Mouse (Mus musculus): ENCODE data around the gene Irf2. TPM values are rescaled to one million over a fixed set of nuclear protein-coding genes. Genes with fewer than 3 reads are reported as not detected.
"Not testable (repeated sequence)": the region's sequence is repeated elsewhere in the genome, so short reads cannot be mapped to it uniquely, and the experiment has no call there.

Gene Irf2
- total RNA-seq, 2 experiments from 2014 or later: 54.9 to 72.7 TPM

DNA sequence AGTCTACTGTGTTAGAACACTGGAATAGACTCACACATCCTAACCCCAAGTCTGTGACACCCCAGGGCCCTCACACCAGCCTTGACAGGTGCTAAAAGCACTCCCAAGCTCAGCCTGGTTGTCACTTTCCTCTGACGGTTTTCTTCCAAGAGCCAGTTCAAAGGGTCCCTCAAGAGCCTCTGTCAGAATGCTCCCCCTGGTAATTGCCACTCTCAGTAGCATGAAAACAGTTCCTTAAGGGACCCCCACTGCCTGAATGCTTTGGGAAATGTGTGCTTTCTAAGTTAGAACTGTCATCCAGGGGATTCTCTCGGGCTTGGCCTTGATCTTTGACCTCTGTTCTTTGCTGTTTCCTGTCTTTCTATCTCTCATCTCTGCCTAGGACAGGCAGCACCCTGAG, 17.0 kb upstream of the Irf2 start:
- DNase-seq (ENCODE audit: low spot score in 2 of 2): no peak

DNA sequence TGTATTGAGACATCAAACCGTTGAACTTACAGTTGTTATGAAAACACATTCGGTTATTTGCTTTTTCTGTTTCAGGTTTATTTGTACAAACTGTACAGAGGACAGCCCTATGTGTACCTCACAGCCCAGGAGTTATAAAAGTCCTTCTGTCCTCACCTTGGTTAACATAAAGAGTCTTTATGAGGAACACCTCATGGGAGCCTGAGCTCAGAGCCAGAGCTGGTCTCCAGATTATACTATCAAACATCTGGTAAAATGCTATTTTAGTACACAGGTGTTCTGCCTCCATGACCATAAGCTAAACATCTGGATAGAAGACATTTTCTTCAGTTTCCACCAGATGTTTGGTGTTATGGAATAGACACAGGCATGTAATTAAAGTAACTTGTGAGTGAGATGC, 13.1 kb upstream of the Irf2 start:
- no peak for DNase-seq (ENCODE audit: low spot score in 2 of 2)

DNA sequence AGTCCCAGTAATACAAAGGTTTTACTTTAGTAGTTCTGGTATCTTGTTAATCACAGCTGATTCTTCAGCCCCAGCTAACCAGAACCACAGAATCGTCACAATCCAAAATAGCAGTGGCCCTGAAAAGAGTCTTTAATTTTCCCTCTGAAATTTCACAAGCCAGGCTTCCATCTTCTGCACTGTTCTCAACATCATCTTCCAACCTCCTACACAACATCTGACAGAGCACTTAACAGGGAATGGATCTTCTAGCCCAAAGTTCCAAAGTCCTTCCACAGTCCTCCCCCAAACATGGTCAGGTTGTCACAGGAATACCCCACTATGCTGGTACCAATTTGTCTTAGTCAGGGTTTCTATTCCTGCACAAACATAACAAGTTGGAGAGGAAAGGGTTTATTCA, 9.9 kb upstream of the Irf2 start:
- not testable (repeated sequence) for DNase-seq (ENCODE audit: low spot score in 2 of 2)

DNA sequence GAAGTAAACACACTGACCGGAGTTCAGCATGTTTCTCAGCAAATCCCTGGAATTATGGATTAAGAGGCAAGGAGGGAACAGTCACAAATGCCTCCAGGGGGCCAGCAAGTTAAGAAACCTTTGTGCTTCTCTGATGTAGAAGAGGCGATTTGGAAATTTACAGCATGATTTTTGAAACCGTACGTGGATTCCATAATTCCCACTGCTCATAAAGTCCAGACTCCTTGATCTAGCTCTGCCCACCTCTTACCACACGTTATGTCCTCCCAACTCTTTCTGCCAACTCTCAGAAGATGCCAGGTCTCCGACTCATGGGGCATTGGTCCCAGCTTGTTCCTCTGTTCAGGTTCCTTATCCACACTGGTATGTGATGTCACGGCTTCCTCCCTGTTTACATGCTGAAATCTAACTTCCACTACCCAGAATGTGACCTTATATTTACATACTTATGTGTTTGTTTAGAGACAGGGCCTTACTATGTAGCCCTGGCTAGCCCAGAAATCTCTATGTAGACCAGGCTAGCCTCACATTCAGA, 7.1 kb upstream of the Irf2 start:
- no peak for DNase-seq (ENCODE audit: low spot score in 2 of 2)

DNA sequence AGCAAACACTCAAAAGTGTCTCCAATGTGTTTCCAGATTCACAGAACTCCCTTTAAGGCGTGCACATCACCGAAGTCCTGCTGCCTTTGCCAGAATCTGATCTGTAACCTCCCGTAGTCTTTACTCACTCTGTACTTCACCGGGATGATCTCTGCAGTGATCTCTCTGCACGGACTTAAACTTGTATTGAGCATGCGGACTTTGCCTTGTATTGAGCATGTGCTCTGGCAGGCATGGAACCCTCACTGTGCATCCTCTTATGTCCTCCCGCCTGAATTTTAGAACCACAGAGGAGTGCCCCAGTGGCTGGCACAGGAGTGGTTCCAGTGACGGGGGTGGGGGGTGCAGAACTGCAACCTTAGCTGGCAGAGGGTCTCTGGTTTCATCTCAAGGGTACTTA, 5.9 kb upstream of the Irf2 start:
- no peak for DNase-seq (ENCODE audit: low spot score in 2 of 2)

DNA sequence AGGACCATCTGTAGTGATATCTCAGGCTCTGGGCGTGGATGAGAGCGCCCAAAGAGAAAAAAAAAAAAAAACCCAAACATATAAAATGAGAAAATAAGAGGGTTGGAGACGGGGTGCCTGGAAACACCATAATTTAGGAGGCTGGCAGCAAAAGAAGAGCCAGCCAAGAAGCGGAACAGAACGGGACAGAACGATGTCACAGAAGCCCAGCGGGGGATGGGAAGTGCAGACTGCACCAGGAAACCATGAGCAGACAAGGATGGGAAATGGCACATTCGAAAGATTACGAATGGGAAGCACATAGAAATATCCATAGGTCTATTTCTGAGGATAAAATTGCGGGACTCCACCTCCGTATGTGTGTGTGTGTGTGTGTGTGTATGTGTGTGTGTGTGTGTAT, 4.0 kb upstream of the Irf2 start:
- peak in 1 of 2 experiments; percentile 58 for DNase-seq (ENCODE audit: low spot score in 2 of 2)

DNA sequence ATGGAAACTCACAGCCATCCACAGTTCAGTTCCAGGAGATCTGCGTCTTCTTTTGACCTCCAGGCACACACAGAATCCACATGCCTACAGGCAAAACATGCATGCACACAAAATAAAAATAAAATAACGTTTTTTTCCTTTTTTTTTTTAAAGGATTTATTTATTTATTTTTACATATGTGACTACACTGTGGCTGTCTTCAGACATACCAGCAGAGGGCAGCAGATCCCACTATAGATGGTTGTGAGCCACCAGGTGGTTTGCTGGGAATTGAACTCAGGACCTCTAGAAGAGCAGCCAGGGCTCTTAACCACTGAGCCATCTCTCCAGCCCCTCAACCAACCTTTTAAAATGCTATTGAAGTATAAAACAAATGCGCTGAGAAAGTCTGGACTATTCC, 3.3 kb upstream of the Irf2 start:
- DNase-seq (ENCODE audit: low spot score in 2 of 2): no peak

DNA sequence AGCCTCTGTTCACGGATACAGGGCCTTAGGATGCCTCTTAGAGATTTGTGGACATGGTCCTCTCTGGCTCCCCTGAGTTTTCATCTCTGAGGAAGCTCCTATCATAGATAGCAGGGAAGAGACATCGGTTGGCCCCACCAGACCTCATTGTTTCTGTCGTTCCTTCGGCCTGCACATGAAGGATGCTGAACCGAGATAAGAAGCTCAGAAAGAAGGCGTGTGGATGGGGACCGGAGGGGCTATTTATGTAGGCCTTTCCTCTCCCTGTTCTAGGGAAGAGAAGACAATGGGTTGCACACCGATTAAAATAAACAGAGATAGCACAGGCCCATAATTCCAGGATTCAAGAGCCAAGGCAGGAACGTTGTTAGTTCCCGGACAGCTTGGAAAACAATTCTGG, 2.1 kb upstream of the Irf2 start:
- DNase-seq (ENCODE audit: low spot score in 2 of 2): no peak

DNA sequence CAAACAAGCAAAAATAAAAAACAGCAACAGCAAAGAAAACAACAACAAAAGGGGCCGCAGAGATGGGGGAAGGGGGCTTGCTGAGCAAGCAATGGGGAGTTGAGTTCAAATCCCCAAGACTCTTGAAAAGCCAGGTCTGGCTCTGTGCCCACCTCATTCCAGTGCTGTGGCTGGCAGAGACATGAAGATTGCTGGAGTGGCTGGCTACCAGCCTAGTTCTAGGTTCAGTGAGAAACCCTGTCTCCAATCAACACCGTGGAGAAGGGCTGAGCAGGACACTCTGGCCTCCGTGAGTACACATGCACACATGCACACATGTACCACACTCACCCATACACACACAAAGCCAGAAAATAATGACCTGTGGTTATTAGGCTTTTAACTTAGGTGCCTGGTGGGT, 1.6 kb upstream of the Irf2 start:
- DNase-seq (ENCODE audit: low spot score in 2 of 2): no peak

DNA sequence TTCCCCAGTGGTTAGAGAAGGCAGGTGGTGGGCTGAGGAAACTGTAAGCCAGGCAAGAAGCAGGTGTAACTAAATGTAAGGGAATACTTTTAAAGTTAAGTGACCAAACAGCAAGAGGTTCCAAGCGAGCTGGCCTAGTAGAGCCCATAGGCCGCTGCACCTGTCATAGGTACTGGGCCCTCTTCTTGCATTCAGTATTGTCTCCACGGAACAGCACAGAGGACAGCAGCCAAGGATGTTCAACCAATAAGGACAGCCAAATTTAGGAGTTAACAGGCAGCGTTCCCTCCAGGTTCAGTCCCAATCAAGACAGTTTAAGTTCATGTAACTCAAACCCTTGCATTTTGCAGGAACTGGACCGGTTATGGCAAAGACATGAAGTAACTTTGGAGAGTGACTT, 931 bp upstream of the Irf2 start:
- no peak for DNase-seq (ENCODE audit: low spot score in 2 of 2)

DNA sequence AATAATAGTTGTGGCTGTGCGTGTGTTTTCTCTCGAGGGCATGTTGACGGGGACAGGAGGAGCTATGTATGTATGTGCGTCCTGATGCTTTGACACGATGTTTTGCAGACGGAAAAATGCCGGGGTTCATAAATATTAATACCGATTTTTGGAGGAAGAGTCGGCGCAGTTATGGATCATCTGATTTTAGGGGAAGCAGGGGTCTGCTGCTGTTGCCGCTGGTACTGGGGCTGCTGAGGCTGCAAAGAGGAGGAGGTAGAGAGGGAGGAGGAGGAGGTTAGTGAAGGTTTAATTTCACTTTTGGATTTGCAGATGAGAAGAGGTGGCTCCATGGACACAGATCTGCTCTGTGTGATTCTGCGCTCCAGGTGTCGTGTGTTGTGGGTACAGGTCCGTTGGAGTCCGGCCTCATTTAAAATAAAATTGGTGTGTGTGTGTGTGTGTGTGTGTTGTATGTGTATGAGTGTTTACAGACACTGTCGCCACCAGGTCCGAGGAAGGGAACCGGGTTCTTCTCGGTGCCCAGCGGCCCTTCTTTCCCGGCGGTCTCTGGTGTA, 502 bp downstream of the Irf2 start:
- peak; percentile 22 to 54 for DNase-seq (ENCODE audit: low spot score in 2 of 2)

DNA sequence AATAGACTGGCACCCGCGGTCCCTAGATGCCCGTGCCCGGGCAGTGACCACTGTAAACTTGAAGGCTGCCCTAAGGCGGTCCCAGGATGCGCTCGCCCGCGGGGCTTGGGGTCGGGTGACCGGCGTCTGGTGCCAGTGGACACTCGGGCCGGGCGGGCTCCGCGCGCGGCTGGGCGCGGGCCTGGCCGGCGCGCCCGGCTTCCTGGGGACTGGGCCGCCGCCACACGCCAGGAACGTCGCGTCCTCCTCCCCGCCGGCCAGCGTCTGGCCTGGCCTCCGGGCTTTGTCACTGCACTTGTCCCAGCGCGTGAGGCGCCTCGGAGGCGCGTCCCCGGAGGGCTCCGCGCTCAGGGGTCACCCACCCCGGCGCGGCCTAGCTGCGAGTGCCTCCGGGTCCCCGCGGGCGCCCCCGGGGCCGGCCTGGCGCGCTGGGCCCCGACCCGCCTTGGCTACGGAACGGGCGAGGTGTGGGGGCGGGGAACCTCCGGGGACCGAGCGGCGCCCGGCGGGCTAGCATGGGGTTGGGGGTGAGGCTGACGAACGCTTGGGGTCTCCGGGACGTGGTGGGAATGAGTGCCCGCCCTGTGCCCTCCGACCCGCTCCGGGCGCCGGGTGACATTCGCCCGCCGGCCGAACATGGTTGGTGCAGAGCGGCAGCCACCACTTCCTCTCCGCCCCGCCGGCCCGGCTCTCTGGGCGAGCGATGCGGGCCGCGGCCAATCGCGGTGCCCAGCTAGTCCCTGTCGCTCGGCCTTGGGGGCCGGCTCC, 1.2 kb downstream of the Irf2 start:
- peak; percentile 47 to 61 for DNase-seq (ENCODE audit: low spot score in 2 of 2)

DNA sequence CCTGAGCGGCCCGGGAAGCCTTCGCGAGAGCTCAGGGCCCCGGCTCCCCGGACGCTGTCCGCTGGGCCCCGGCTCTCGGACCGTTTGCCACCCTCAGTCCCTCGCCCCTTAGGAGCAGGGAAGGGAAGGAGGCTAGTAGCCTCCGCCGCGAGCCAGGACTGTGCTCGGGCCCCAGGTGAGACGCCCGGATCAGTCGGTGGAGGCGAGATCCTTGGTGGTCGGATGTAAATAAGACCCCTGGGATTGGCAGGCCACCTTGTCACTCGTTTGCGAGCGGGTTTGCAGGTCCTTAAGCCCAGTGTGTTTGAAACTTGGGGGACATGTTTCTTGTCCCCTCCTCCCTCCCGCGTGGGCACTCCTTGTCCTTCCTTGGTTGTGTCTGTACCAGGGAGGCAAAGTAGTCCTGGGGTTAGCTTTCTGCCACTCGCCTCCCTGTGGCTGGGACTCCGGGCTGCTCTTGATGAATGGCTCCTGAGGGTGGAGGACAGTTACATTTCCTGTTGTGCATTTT, 1.8 kb downstream of the Irf2 start:
- DNase-seq (ENCODE audit: low spot score in 2 of 2): peak in 1 of 2 experiments; percentile 54

DNA sequence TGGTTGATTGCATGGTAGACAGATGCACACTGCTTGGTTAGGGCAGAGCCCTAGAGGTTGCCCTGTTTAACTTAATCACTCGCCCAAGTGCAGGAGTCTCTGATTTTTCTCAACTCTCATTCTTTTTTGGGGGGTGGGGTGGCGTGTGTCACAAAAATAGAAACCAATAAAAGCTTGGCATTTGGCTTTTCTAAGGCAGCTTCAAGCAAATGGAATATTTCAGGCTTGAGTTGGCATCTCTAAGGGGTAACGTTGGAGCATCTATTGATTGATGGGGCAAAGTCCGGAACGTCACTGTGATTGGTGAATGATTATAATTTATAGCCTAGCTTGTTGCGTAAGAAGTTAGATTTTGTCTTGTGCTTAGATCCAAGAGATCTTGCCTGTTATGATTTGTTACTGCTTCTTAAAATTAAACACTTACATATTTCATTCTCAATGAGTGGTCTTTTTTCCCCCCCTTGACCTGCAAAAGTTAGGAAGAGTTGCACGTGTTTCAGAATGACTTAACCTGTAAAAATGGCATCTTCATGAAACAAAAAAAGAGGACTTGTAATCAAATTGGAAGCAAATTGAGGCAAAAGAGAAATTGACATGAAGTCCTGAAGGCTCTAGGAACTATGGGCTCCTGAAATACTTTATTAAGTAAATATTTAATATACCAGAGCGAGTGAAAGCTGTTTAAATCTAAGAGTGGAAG, 2.6 kb downstream of the Irf2 start:
- no peak for DNase-seq (ENCODE audit: low spot score in 2 of 2)

DNA sequence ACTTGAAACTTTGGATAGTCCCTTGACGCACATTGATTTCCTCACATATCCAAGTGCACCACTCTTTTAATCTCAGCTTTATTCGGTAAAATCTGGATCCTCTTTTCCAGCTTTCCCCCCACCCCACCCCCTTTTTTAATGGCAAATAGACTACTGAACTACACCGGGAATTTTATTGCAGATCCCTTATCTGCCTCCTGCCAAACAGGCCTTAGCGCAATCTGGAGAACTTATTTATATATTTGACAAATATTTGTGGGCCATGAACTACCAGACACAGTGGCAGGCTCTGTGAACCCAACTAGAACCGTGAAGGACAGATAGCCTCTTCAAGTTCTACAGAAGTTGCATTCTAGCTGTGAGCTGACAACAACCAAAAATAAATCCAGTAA, 3.2 kb downstream of the Irf2 start:
- no peak for DNase-seq (ENCODE audit: low spot score in 2 of 2)

DNA sequence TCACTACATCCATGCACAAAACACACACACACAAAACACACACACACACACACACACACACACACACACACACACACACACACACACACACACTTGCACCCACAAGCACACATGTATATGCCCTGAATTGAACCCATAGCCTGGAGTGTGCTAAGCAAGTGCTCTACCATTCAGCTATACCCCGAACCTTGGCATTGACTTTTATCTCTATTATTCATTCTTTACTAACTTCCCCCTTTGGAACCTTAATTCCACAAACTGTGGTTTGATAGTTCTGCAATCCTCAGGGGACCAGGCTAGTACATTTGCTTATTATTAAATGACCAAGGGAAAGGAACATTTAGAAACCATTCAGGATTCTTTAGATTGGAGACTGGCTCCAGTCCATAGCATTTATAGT, 5.9 kb downstream of the Irf2 start:
- no peak for DNase-seq (ENCODE audit: low spot score in 2 of 2)

DNA sequence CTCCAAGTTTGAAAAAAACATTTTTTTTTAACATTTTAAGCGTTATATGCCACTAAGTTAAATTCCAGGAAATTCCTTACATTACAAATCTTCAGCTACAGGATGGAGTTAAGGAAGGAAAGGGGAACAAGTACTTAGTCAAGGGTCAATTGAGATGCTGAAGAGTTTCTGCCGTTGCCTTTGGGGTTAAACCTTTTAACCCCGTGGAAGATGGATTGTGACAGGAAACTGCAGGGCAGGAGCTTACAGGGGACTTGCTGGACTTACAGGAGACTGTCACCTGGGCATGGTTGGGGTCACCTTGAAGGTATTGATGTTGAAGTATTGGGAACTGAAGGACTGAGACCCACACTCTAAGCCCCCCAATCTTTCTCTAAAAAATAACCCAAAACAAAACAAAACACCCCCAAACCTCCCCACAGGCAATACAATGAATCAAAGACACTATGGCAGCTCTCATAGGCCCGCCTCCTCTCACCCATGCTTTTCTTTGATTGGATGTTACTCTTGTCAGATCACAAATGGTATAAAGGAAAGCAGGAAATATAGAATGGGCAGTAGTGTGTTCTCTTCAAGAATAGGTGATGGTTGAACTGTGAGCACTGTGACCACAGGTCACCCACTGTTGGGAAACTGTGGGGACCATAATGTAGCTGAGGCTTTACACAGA, 7.9 kb downstream of the Irf2 start:
- no peak for DNase-seq (ENCODE audit: low spot score in 2 of 2)

DNA sequence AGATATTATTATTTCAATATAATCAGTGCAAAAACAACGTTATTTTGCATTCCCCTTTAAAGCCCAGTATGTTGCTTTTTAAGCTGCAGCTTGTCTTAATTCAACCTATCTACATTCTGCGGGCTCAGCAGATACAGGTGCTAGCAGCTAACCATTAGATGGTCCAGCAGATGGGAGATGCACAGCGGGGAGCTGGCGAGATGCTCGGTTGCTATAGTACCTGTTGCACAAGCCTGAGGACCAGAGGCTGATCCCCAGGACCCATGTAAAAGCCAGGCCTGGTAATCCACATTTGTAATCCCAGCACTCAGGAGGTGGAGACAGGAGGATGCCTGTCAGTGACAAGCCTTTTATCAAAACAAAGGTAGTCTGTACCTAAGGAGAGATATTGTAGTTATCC, 10.5 kb downstream of the Irf2 start:
- DNase-seq (ENCODE audit: low spot score in 2 of 2): no peak

DNA sequence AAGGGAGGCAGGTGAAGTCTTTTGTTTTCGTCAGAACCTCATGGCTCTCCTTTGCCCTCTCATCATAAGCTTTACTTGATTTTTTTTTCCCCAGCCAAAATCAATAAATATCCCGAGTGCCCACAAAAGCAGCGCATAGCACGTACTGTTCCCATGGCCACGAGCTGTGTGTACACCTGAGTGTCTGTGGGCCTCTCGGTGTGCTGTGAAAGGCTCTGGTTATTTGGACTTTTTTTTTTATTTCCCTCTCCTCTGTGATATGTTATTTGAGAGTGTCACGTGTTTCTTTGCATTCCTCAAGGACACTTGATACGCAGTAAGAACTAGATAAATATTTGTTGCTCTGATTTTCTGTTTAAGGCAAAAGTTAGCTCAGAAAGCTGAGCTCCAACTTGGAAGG, 11.0 kb downstream of the Irf2 start:
- no peak for DNase-seq (ENCODE audit: low spot score in 2 of 2)

DNA sequence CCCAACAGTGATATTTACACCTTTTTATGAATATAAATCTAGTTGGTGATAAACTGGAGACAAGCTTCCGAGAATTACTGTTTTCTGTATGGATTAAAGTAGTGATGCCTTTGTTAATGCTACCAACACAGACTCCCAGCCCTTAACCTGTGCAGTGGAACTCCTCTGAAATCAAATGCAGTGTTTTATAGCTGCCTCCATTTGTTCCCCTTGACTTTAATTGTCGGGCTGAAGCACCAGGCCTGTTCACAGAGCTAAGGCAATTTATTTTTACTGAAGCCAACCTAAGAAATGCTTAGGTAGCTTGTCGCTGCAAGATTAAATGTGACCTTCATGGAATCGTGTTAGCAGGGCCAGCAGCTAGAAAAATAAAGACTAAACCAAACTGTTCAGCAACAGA, 11.6 kb downstream of the Irf2 start:
- DNase-seq (ENCODE audit: low spot score in 2 of 2): no peak

DNA sequence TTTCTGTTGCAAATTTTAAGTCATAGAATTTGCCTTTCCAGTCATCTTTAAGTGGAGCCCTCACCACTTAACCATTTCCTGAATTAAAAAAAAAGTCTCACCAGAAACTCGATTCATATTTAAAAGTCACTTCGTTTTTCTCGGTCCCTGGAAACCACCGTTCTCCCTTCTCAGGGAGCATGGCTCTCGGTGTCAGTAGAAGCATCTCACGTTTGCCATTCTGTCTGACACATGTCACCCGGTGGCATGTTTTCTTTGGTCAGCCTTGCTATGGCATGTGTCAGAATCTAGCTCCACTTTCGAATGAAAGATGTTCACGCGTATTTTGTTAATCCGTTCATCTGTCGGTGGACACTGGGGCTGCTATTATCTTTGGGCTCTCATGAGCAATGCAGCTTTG, 13.5 kb downstream of the Irf2 start:
- no peak for DNase-seq (ENCODE audit: low spot score in 2 of 2)

DNA sequence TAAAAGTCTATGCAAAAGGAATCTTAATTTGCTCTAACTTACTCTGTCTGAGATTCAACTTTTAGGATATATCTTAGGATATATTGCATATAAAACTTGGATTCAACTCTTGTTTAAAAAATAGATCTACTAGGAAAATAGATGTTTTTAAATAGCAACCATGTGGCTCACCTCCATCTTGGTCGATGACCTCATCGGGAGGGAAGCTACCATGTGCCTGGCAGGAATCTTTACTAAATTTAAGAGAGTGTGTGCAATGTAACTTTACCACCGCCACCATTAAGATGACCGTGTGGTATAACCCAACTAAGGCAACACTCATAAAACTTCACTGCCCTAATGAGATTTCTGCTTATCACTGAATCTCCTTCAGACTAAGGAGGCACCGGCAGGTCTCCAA, 14.8 kb downstream of the Irf2 start:
- no peak for DNase-seq (ENCODE audit: low spot score in 2 of 2)
